Mouse (Mus musculus) skeletal muscle tissue, adult 2 months (tissue): Measurements from ENCODE around the gene Inpp4b.

Source experiments
- DNase-seq: peaks from one replicate; pipeline ENCODE4 v3.0.0-alpha.2; 2012; ENCODE audit warnings: low read depth, low spot score

Inpp4b gene

GRCm38 (mm10) chr8:81342236-81342998 lies at the start of gene Inpp4b:
Gene Inpp4b (plus strand): TSS chr8:81342556.
- DNase-seq: peak; percentile 24

- no peak for DNase-seq
Observed at GRCm38 (mm10) chr8:81335250-81335649, 7.1 kb upstream of the Inpp4b start.

GRCm38 (mm10) chr8:81341191-81341590 lies 1.2 kb upstream of the Inpp4b start:
- no peak for DNase-seq

- DNase-seq: no peak
Observed at GRCm38 (mm10) chr8:81341591-81342235, 643 bp upstream of the Inpp4b start.

GRCm38 (mm10) chr8:81342999-81343302 lies 595 bp downstream of the Inpp4b start:
- DNase-seq: no peak

GRCm38 (mm10) chr8:81345170-81345697 lies 2.9 kb downstream of the Inpp4b start:
- no peak for DNase-seq

- peak; percentile 21 for DNase-seq
Observed at GRCm38 (mm10) chr8:81349452-81349851, 7.1 kb downstream of the Inpp4b start.

- DNase-seq: no peak
Observed at GRCm38 (mm10) chr8:81353460-81353859, 11.1 kb downstream of the Inpp4b start.

GRCm38 (mm10) chr8:81358108-81358507 lies 15.8 kb downstream of the Inpp4b start:
- DNase-seq: no peak

GRCm38 (mm10) chr8:81360518-81360917 lies 18.2 kb downstream of the Inpp4b start:
- DNase-seq: no peak

- no peak for DNase-seq
Observed at GRCm38 (mm10) chr8:81361162-81361561, 18.8 kb downstream of the Inpp4b start.

GRCm38 (mm10) chr8:81370607-81371006 lies 28.3 kb downstream of the Inpp4b start:
- DNase-seq: no peak

- DNase-seq: no peak
Observed at GRCm38 (mm10) chr8:81371844-81372243, 29.5 kb downstream of the Inpp4b start.

- no peak for DNase-seq
Observed at GRCm38 (mm10) chr8:81374877-81375475, 32.6 kb downstream of the Inpp4b start.

- no peak for DNase-seq
Observed at GRCm38 (mm10) chr8:81388953-81389352, 46.6 kb downstream of the Inpp4b start.

- DNase-seq: no peak
Observed at GRCm38 (mm10) chr8:81399071-81399470, 56.7 kb downstream of the Inpp4b start.

GRCm38 (mm10) chr8:81399501-81399900 lies 57.1 kb downstream of the Inpp4b start:
- DNase-seq: no peak

GRCm38 (mm10) chr8:81412707-81413106 lies 70.4 kb downstream of the Inpp4b start:
- no peak for DNase-seq

GRCm38 (mm10) chr8:81443957-81444356 lies 101.6 kb downstream of the Inpp4b start:
- DNase-seq: no peak

GRCm38 (mm10) chr8:81449798-81450197 lies 107.4 kb downstream of the Inpp4b start:
- DNase-seq: no peak

GRCm38 (mm10) chr8:81452082-81452481 lies 109.7 kb downstream of the Inpp4b start:
- peak; percentile 51 for DNase-seq

GRCm38 (mm10) chr8:81454830-81455229 lies 112.5 kb downstream of the Inpp4b start:
- no peak for DNase-seq

GRCm38 (mm10) chr8:81463762-81464161 lies 121.4 kb downstream of the Inpp4b start:
- no peak for DNase-seq
